Mouse (Mus musculus) cortical plate, adult 2 months (tissue): ENCODE data around the gene Ahcyl1.

Source experiments
- CTCF ChIP-seq: fragments of 200-500 bp; IDR thresholded peaks from 2 replicates; pipeline ENCODE4 v1.5.1; 2011; ENCODE audit warnings: mild to moderate bottlenecking, control low read depth, low read length; ENCODE audit not compliant: insufficient read depth; ENCODE audit errors: extremely low read depth
- POLR2A ChIP-seq: fragments of 200-500 bp; IDR thresholded peaks from 2 replicates; pipeline ENCODE4 v1.6.1; 2011; ENCODE audit warnings: mild to moderate bottlenecking, low read length, control low read depth; ENCODE audit not compliant: insufficient read depth; ENCODE audit errors: extremely low read depth

- TF ChIP-seq POLR2A, result no peak
- no peak for TF ChIP-seq CTCF
Measured at GRCm38 (mm10) chr3:107633906-107634305, 62.5 kb downstream of the Ahcyl1 start.
